Mouse (Mus musculus): Measurements from ENCODE around the gene Olfr1381. TPM values are rescaled to one million over a fixed set of nuclear protein-coding genes. Genes with fewer than 3 reads are reported as not detected.

The Olfr1381 gene
- polyA plus RNA-seq (2014; fragmentation: Illumina TruSeq; extraction: RNeasy Lipid Tissue Mini Kit (QIAGEN cat#74804); ENCODE audit: low read depth, low replicate concordance): not detected

GRCm38 (mm10) chr11:49543149-49543548, at the start of gene Olfr1381:
Gene Olfr1381, plus strand, starts transcription at chr11:49543449.

GRCm38 (mm10) chr11:49519348-49519747, 23.9 kb upstream of the Olfr1381 start, which contains the start of gene Olfr1383:
Gene Olfr1383, plus strand, starts transcription at chr11:49519648.

GRCm38 (mm10) chr11:49527947-49528346, 15.3 kb upstream of the Olfr1381 start, which contains the start of gene Olfr1382:
Gene Olfr1382, plus strand, starts transcription at chr11:49528247.

GRCm38 (mm10) chr11:49556578-49556977, 13.3 kb downstream of the Olfr1381 start, which contains the start of gene Olfr1380:
Gene Olfr1380, plus strand, starts transcription at chr11:49556878.

Other genes starting within 250 kb of the Olfr1381 start
- gene Olfr10, start 238.7 kb upstream of the Olfr1381 start, polyA plus RNA-seq (2014; fragmentation: Illumina TruSeq; extraction: RNeasy Lipid Tissue Mini Kit (QIAGEN cat#74804); ENCODE audit: low read depth, low replicate concordance): not detected
- gene Olfr1391, start 220.7 kb upstream of the Olfr1381 start, polyA plus RNA-seq (2014; fragmentation: Illumina TruSeq; extraction: RNeasy Lipid Tissue Mini Kit (QIAGEN cat#74804); ENCODE audit: low read depth, low replicate concordance): not detected
- gene Olfr1390, start 208.3 kb upstream of the Olfr1381 start, polyA plus RNA-seq (2014; fragmentation: Illumina TruSeq; extraction: RNeasy Lipid Tissue Mini Kit (QIAGEN cat#74804); ENCODE audit: low read depth, low replicate concordance): not detected
- gene Olfr1389, start 120.4 kb upstream of the Olfr1381 start, polyA plus RNA-seq (2014; fragmentation: Illumina TruSeq; extraction: RNeasy Lipid Tissue Mini Kit (QIAGEN cat#74804); ENCODE audit: low read depth, low replicate concordance): not detected
- 0.10 TPM for gene Olfr1388, start 106.8 kb upstream of the Olfr1381 start, polyA plus RNA-seq (2014; fragmentation: Illumina TruSeq; extraction: RNeasy Lipid Tissue Mini Kit (QIAGEN cat#74804); ENCODE audit: low read depth, low replicate concordance)
- gene Olfr1387, start 88.1 kb upstream of the Olfr1381 start, polyA plus RNA-seq (2014; fragmentation: Illumina TruSeq; extraction: RNeasy Lipid Tissue Mini Kit (QIAGEN cat#74804); ENCODE audit: low read depth, low replicate concordance): not detected
- gene Olfr1386, start 78.4 kb upstream of the Olfr1381 start, polyA plus RNA-seq (2014; fragmentation: Illumina TruSeq; extraction: RNeasy Lipid Tissue Mini Kit (QIAGEN cat#74804); ENCODE audit: low read depth, low replicate concordance): not detected
- not detected for gene Olfr1385, start 54.4 kb upstream of the Olfr1381 start, polyA plus RNA-seq (2014; fragmentation: Illumina TruSeq; extraction: RNeasy Lipid Tissue Mini Kit (QIAGEN cat#74804); ENCODE audit: low read depth, low replicate concordance)
- gene Olfr1384, start 36.7 kb upstream of the Olfr1381 start, polyA plus RNA-seq (2014; fragmentation: Illumina TruSeq; extraction: RNeasy Lipid Tissue Mini Kit (QIAGEN cat#74804); ENCODE audit: low read depth, low replicate concordance): not detected
- gene Olfr1383, start 23.8 kb upstream of the Olfr1381 start, polyA plus RNA-seq (2014; fragmentation: Illumina TruSeq; extraction: RNeasy Lipid Tissue Mini Kit (QIAGEN cat#74804); ENCODE audit: low read depth, low replicate concordance): not detected
- gene Olfr1382, start 15.2 kb upstream of the Olfr1381 start, polyA plus RNA-seq (2014; fragmentation: Illumina TruSeq; extraction: RNeasy Lipid Tissue Mini Kit (QIAGEN cat#74804); ENCODE audit: low read depth, low replicate concordance): not detected
- not detected for gene Olfr1380, start 13.4 kb downstream of the Olfr1381 start, polyA plus RNA-seq (2014; fragmentation: Illumina TruSeq; extraction: RNeasy Lipid Tissue Mini Kit (QIAGEN cat#74804); ENCODE audit: low read depth, low replicate concordance)
- gene Flt4, start 65.8 kb downstream of the Olfr1381 start, polyA plus RNA-seq (2014; fragmentation: Illumina TruSeq; extraction: RNeasy Lipid Tissue Mini Kit (QIAGEN cat#74804); ENCODE audit: low read depth, low replicate concordance): 5.1 TPM
- not detected for gene Scgb3a1, start 120.2 kb downstream of the Olfr1381 start, polyA plus RNA-seq (2014; fragmentation: Illumina TruSeq; extraction: RNeasy Lipid Tissue Mini Kit (QIAGEN cat#74804); ENCODE audit: low read depth, low replicate concordance)
- gene Cnot6, start 169.3 kb downstream of the Olfr1381 start, polyA plus RNA-seq (2014; fragmentation: Illumina TruSeq; extraction: RNeasy Lipid Tissue Mini Kit (QIAGEN cat#74804); ENCODE audit: low read depth, low replicate concordance): 31.9 TPM

Data from adipose tissue, adult 10 weeks (tissue).